Mouse (Mus musculus) brain, embryonic 14.5 days (tissue): ENCODE data around the gene Ptprj.

Source experiments
- CTCF ChIP-seq: fragments of 200-500 bp; IDR thresholded peaks from 2 replicates; pipeline ENCODE4 v1.5.1; 2012; ENCODE audit warnings: inconsistent platforms, mild to moderate bottlenecking, moderate library complexity, borderline replicate concordance; ENCODE audit not compliant: insufficient read depth, insufficient read length; ENCODE audit errors: extremely low read depth
- POLR2A ChIP-seq: fragments of 200-500 bp; IDR thresholded peaks from 2 replicates; pipeline ENCODE4 v1.6.1; 2012; ENCODE audit warnings: mild to moderate bottlenecking, inconsistent platforms, borderline replicate concordance; ENCODE audit not compliant: poor library complexity, insufficient read depth, insufficient read length, severe bottlenecking; ENCODE audit errors: extremely low read depth

DNA sequence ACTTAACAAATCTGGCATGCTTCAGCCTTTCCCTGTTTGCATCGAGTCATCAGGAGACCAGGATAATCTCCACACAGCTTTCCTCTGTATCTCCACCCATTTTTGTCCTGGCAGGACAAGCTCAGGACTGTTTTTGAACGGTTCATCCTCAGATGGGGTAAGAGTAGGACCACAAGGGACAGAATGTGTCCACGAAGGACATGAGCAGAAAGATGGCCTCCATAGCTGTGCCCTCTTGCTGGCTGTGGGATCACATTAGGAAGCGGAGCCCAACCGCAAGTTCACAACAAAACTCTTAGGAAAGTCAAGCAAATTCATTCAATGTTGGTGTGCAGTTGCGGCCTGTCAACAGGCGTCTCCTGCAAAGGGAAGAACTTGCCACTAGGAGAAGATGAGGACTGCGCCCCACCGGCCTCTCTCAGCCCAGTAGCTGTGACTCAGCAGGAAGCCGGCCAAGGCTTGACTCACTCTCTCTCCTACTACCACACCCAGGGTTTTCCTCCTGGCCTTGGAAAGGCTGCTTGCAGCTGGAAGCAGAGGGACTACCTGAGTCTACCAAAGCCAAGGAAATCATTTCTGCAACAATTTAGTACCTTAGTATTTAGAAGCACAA is 31.6 kb upstream of the Ptprj start:
- no peak for TF ChIP-seq CTCF
- TF ChIP-seq POLR2A = no peak
